Mouse (Mus musculus) central nervous system, embryonic 18 days (tissue): ENCODE measurements around the gene Gm6502. TPM values are rescaled to one million over a fixed set of nuclear protein-coding genes. Genes with fewer than 3 reads are reported as not detected.

Experiments
- polyA plus RNA-seq: library from polyadenylated mRNA; depleted of rRNA; stranded (reverse); fragments of >200 nt; gene quantifications from 2 replicates; pipeline ENCODE4 v1.2.3, GENCODE M21; 2012; rRNA removed

The Gm6502 gene
- polyA plus RNA-seq, result not detected in 2 replicates

GRCm38 (mm10) chr5:94314135-94314534 lies at the start of gene Gm6502:
Gm6502 (plus strand) TSS chr5:94314435.

GRCm38 (mm10) chr5:94306696-94307095 lies 7.5 kb upstream of the Gm6502 start, which contains the start of gene A430089I19Rik:
A430089I19Rik (minus strand) TSS chr5:94306796.

GRCm38 (mm10) chr5:94339449-94339848 lies 25.2 kb downstream of the Gm6502 start, which contains the start of gene AA792892:
AA792892 (plus strand) TSS chr5:94339749.

Other genes starting within 250 kb of the Gm6502 start
- not detected in 2 replicates for gene BC061212, start 243.9 kb upstream of the Gm6502 start, polyA plus RNA-seq
- gene Gm6351, start 238.1 kb upstream of the Gm6502 start, polyA plus RNA-seq, result not detected in 2 replicates
- gene Gm3106, start 96.4 kb upstream of the Gm6502 start, polyA plus RNA-seq, result not detected in 2 replicates
- not detected in 2 replicates for gene A430089I19Rik, start 7.6 kb upstream of the Gm6502 start, polyA plus RNA-seq
- gene AA792892, start 25.3 kb downstream of the Gm6502 start, polyA plus RNA-seq, result not detected in 2 replicates
- not detected in 2 replicates for gene Gm7682, start 131.3 kb downstream of the Gm6502 start, polyA plus RNA-seq
- not detected in 2 replicates for gene Gm3139, start 211.9 kb downstream of the Gm6502 start, polyA plus RNA-seq